Mouse (Mus musculus) brain, embryonic 14.5 days (tissue): ENCODE results near the gene Onecut1.

Experiments used
- CTCF ChIP-seq: fragments of 200-500 bp; IDR thresholded peaks from 2 replicates; pipeline ENCODE4 v1.5.1; 2012; ENCODE audit warnings: inconsistent platforms, mild to moderate bottlenecking, moderate library complexity, borderline replicate concordance; ENCODE audit not compliant: insufficient read depth, insufficient read length; ENCODE audit errors: extremely low read depth
- POLR2A ChIP-seq: fragments of 200-500 bp; IDR thresholded peaks from 2 replicates; pipeline ENCODE4 v1.6.1; 2012; ENCODE audit warnings: mild to moderate bottlenecking, inconsistent platforms, borderline replicate concordance; ENCODE audit not compliant: poor library complexity, insufficient read depth, insufficient read length, severe bottlenecking; ENCODE audit errors: extremely low read depth

GRCm38 (mm10) chr9:74866596-74867313, 5.0 kb downstream of the Onecut1 start:
- TF ChIP-seq CTCF (peak; percentile 22; the same call in 1 of the 2 replicates), POLR2A (no peak)
